Mouse (Mus musculus) yolk sac, embryonic 10.5 days (tissue): ENCODE measurements at regions not wholly inside any gene's neighbourhood (a gene's known extent, or its start where the extent isn't known, plus 50 kb on each side); places are given as distances from the start of the nearest gene placed in this dataset.

Experiments used
- DNase-seq: peaks from one replicate; pipeline ENCODE4 v3.0.0-alpha.2; 2017; ENCODE audit warnings: low spot score

- DNase-seq: no peak
Measured at GRCm38 (mm10) chr1:105079437-105079836, 277.1 kb downstream of the Rnf152 start.

GRCm38 (mm10) chr1:105075728-105076127 lies 280.8 kb downstream of the Rnf152 start:
- no peak for DNase-seq

- no peak for DNase-seq
Measured at GRCm38 (mm10) chr1:105074326-105074725, 282.2 kb downstream of the Rnf152 start.

- DNase-seq: no peak
Measured at GRCm38 (mm10) chr1:105070661-105071455, 285.7 kb downstream of the Rnf152 start.

- no peak for DNase-seq
Measured at GRCm38 (mm10) chr1:105067902-105068301, 288.6 kb downstream of the Rnf152 start.

- DNase-seq: no peak
Measured at GRCm38 (mm10) chr1:105067049-105067795, 289.3 kb downstream of the Rnf152 start.

- DNase-seq: no peak
Measured at GRCm38 (mm10) chr1:105050584-105051363, 282.4 kb downstream of the Cdh20 start.
